Mouse (Mus musculus): ENCODE results near the gene Tekt4. TPM values are rescaled to one million over a fixed set of nuclear protein-coding genes. Genes with fewer than 3 reads are reported as not detected.

Tekt4 gene
- polyA plus RNA-seq (2015; fragmentation: Nextera tagmentation; extraction: Ambion mirVana): 2.8 and 3.5 TPM in 2 replicates

GRCm38 (mm10) chr17:25454272-25454671, at the start of gene Tekt4:
Tekt4 (plus strand) TSS chr17:25454615.

GRCm38 (mm10) chr17:25433617-25434606, 20.5 kb upstream of the Tekt4 start, which contains the start of gene Cacna1h:
Cacna1h (minus strand) TSS chr17:25433783.

GRCm38 (mm10) chr17:25497013-25497412, 42.6 kb downstream of the Tekt4 start, which contains the start of gene Sstr5:
Sstr5 (minus strand) TSS chr17:25497288.

Other genes starting within 250 kb of the Tekt4 start
- 127 and 128 TPM in 2 replicates for gene Gnptg, start 214.5 kb upstream of the Tekt4 start, polyA plus RNA-seq (2015; fragmentation: Nextera tagmentation; extraction: Ambion mirVana)
- gene Tsr3, start 214.4 kb upstream of the Tekt4 start, polyA plus RNA-seq (2015; fragmentation: Nextera tagmentation; extraction: Ambion mirVana): 62.0 and 68.2 TPM in 2 replicates
- gene Baiap3, start 198.3 kb upstream of the Tekt4 start, polyA plus RNA-seq (2015; fragmentation: Nextera tagmentation; extraction: Ambion mirVana): 26.6 and 31.1 TPM in 2 replicates
- 306 and 315 TPM in 2 replicates for gene Ube2i, start 180.0 kb upstream of the Tekt4 start, polyA plus RNA-seq (2015; fragmentation: Nextera tagmentation; extraction: Ambion mirVana)
- not detected in 2 replicates for gene Prss34, start 156.2 kb upstream of the Tekt4 start, polyA plus RNA-seq (2015; fragmentation: Nextera tagmentation; extraction: Ambion mirVana)
- gene Prss28, start 146.0 kb upstream of the Tekt4 start, polyA plus RNA-seq (2015; fragmentation: Nextera tagmentation; extraction: Ambion mirVana): not detected in 2 replicates
- not detected in 2 replicates for gene Prss29, start 136.0 kb upstream of the Tekt4 start, polyA plus RNA-seq (2015; fragmentation: Nextera tagmentation; extraction: Ambion mirVana)
- not detected in 2 replicates for gene Tpsab1, start 109.1 kb upstream of the Tekt4 start, polyA plus RNA-seq (2015; fragmentation: Nextera tagmentation; extraction: Ambion mirVana)
- 0.56 and 0.80 TPM in 2 replicates for gene Tpsb2, start 88.3 kb upstream of the Tekt4 start, polyA plus RNA-seq (2015; fragmentation: Nextera tagmentation; extraction: Ambion mirVana)
- gene Tpsg1, start 85.3 kb upstream of the Tekt4 start, polyA plus RNA-seq (2015; fragmentation: Nextera tagmentation; extraction: Ambion mirVana): 0.51 and 1.2 TPM in 2 replicates
- gene Cacna1h, start 20.8 kb upstream of the Tekt4 start, polyA plus RNA-seq (2015; fragmentation: Nextera tagmentation; extraction: Ambion mirVana): 8.1 and 8.2 TPM in 2 replicates
- 1.1 TPM in 2 replicates for gene Sstr5, start 42.7 kb downstream of the Tekt4 start, polyA plus RNA-seq (2015; fragmentation: Nextera tagmentation; extraction: Ambion mirVana)
- 41.4 and 42.9 TPM in 2 replicates for gene Sox8, start 116.1 kb downstream of the Tekt4 start, polyA plus RNA-seq (2015; fragmentation: Nextera tagmentation; extraction: Ambion mirVana)
- 26.5 and 30.9 TPM in 2 replicates for gene Lmf1, start 124.5 kb downstream of the Tekt4 start, polyA plus RNA-seq (2015; fragmentation: Nextera tagmentation; extraction: Ambion mirVana)